Mouse (Mus musculus) hindbrain, postnatal 0 days (tissue): ENCODE results near the gene Tex36. TPM values are rescaled to one million over a fixed set of nuclear protein-coding genes. Genes with fewer than 3 reads are reported as not detected.

Experiments
- ATAC-seq: fragments of 200-750 bp; cut with Nextera tagmentation; 2 replicates; pipeline ENCODE4 v1.8.0; 2017; ENCODE audit warnings: mild to moderate bottlenecking, moderate TSS enrichment, moderate library complexity
- DNase-seq: peaks from one replicate; pipeline ENCODE4 v3.0.0-alpha.2; 2015; ENCODE audit warnings: low spot score
- H3K27ac ChIP-seq: fragments of 300-500 bp; sonication (generic); 2 replicates; pipeline ENCODE4 v1.5.1; 2014; ENCODE audit warnings: mild to moderate bottlenecking
- H3K27me3 ChIP-seq: fragments of 300-500 bp; sonication (generic); 2 replicates; pipeline ENCODE4 v1.6.1; 2014; ENCODE audit warnings: low read length, mixed read lengths; ENCODE audit not compliant: insufficient read depth
- H3K36me3 ChIP-seq: fragments of 300-500 bp; sonication (generic); 2 replicates; pipeline ENCODE4 v1.6.1; 2014; ENCODE audit warnings: low read length, mixed read lengths; ENCODE audit not compliant: insufficient read depth
- H3K4me1 ChIP-seq: fragments of 300-500 bp; sonication (generic); 2 replicates; pipeline ENCODE4 v1.6.1; 2014; ENCODE audit warnings: antibody characterized with exemption, low read length, mixed read lengths; ENCODE audit not compliant: insufficient read depth
- H3K4me2 ChIP-seq: fragments of 300-500 bp; sonication (generic); 2 replicates; pipeline ENCODE4 v1.6.1; 2014; ENCODE audit warnings: low read depth, mild to moderate bottlenecking, low read length, moderate library complexity, mixed read lengths
- H3K4me3 ChIP-seq: fragments of 300-500 bp; sonication (generic); 2 replicates; pipeline ENCODE4 v1.5.1; 2014; ENCODE audit warnings: low read length
- H3K9ac ChIP-seq: fragments of 300-500 bp; sonication (generic); replicated peaks from 2 replicates; pipeline ENCODE4 v1.6.1; 2014; ENCODE audit warnings: mild to moderate bottlenecking, low read length, moderate library complexity, mixed read lengths
- H3K9me3 ChIP-seq: fragments of 300-500 bp; sonication (generic); 2 replicates; pipeline ENCODE4 v1.6.1; 2016; ENCODE audit warnings: low read length, mixed read lengths
- CTCF ChIP-seq: IDR thresholded peaks from 2 replicates; pipeline ENCODE4 v1.5.1; 2016; ENCODE audit warnings: antibody characterized with exemption, control low read depth, low read depth
- WGBS: fragments of 180-500 bp; shearing (Covaris S2); extraction: QIAGEN DNeasy Blood & Tissue Kit; methylation state at CpG from one replicate; pipeline ENCODE4 v1.1.7; 2014; 5-methylcytosine and 5-hydroxymethylcytosine counted together
- polyA plus RNA-seq: library from polyadenylated mRNA; unstranded; fragments of >200 nt; fragmentation: Nextera tagmentation; extraction: Ambion mirVana; gene quantifications from 2 replicates; pipeline ENCODE4 v1.2.1, GENCODE M21; 2015
- total RNA-seq: library from RNA; depleted of rRNA; stranded (reverse); fragments of >200 nt; gene quantifications from 2 replicates; pipeline ENCODE4 v1.2.3, GENCODE M21; 2014

The Tex36 gene
- total and polyA plus RNA-seq, 2 experiments from 2014 or later: not detected

DNA sequence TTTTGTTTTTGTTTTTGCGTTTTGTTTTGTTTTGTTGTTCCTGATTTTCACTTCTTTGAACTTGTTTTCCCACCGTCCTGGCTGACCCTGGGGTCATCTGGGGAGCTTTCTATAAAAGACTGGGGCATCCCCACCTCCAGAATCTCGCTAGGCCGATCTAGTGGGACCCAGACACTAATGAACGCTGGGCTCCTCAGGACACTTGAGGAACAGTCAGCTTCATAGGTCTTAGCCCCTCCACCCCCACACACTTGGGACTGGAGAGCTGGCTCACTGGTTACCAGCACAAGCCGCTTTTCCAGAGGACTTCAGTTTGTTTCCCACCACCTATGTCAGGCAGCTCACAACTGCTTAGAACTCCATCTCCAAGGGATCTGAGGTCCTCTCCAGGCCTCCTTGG, 25.7 kb downstream of the Tex36 start:
- no peak overlapping the region for H3K27ac ChIP-seq
- H3K36me3 ChIP-seq: no peaks in the 10 kb centered on the region
- no peaks in the 10 kb centered on the region for H3K9me3 ChIP-seq
- H3K4me2 ChIP-seq: no peak overlapping the region
- no peak overlapping the region for H3K4me3 ChIP-seq
- no peaks in the 10 kb centered on the region for H3K27me3 ChIP-seq
- no peak for DNase-seq
- H3K9ac ChIP-seq: no peak overlapping the region
- 68% methylated on average over 6 of the region's 6 CpGs for WGBS
- ATAC-seq: no peak
- TF ChIP-seq CTCF: no peak
- H3K4me1 ChIP-seq: no peaks in the 10 kb centered on the region

DNA sequence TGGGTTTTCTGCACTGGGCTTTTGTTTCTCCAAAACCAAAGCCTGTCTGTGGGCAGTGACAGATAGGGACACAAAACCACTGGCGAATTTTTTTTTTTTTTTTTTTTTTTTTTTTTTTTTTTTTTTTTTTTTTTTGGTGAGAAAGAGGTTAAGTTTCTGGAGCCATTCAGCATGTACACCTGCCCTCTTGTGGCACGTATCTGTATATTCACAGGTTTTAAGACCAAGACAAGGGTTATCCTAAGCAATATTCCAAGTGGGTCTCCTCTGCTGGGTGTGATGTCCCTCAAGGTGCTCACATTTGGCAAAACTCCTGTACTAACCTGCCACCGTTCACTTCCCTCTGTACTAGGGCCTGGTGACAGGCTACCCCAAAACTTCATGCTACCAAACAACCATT, 30.0 kb downstream of the Tex36 start:
- Histone ChIP-seq H3K9ac (no peak overlapping the region), H3K27me3 (no peaks in the 10 kb centered on the region), H3K4me2 (no peak overlapping the region), H3K9me3 (no peaks in the 10 kb centered on the region), H3K36me3 (no peaks in the 10 kb centered on the region), H3K27ac (no peak overlapping the region), H3K4me1 (no peaks in the 10 kb centered on the region), H3K4me3 (no peak overlapping the region)
- ATAC-seq (no peak), DNase-seq (peak; percentile 76)
- WGBS: 35% methylated on average over 3 of the region's 3 CpGs
- peak; percentile 58 for TF ChIP-seq CTCF

DNA sequence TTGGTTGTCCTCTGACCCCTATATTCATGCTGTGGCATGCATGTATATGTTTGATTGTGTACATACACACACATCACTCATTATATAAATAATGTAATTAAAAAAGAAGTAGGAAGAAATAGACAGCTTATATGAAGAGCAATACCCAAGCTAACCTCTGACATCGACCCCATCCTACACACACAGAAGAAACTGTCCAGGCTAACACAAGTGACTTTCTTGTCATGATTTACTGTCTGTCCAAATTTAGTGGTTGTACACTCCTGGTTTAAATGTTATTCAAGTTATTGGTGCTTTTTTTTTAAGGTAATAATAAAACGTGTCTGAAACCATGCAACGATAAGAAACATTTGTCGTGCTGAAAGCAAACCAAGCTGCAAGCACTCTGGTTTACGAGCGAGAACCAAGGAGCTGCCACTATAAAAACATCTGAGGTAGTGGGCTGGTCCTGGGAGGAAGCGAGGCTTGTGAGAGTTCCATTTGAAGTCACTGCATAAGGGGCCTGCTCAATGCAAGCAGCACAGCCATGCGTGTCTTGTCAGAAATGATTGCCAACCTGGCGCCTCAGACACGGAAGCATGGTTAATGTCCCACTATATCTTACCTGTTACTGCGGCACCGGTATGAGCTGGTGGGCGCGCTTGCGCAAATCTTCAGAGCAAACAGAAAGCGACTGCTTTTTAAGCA, 32.6 kb downstream of the Tex36 start:
- no peak for DNase-seq
- no peak overlapping the region for H3K4me2 ChIP-seq
- H3K27me3 ChIP-seq: no peaks in the 10 kb centered on the region
- WGBS: 87% methylated on average over 16 of the region's 16 CpGs
- H3K4me3 ChIP-seq: no peak overlapping the region
- no peaks in the 10 kb centered on the region for H3K4me1 ChIP-seq
- TF ChIP-seq CTCF: no peak
- H3K36me3 ChIP-seq: no peaks in the 10 kb centered on the region
- no peak for ATAC-seq
- H3K27ac ChIP-seq: no peak overlapping the region
- no peaks in the 10 kb centered on the region for H3K9me3 ChIP-seq
- H3K9ac ChIP-seq: no peak overlapping the region

DNA sequence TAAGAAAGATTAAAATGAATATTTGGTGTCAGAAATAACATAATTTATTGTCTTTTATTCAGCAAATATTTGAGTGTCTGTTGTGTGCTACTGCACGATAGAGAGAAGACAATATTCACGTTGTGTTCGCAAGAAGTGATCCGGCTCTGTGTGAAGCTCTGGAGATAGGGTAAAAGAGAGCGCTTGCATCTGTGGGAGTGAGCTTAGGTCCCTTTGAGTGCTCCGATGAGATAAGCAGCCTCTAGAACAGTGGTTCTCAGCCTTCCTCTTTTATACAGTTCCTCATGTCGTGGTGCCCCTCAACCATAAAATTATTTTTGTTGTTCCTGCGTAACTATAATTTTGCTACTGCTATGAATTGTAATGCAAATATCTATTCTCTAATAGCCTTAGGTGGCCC, 37.4 kb downstream of the Tex36 start:
- Histone ChIP-seq H3K27me3 (no peaks in the 10 kb centered on the region), H3K4me2 (no peak overlapping the region), H3K4me3 (no peak overlapping the region), H3K9me3 (no peaks in the 10 kb centered on the region), H3K27ac (no peak overlapping the region), H3K4me1 (no peaks in the 10 kb centered on the region), H3K9ac (no peak overlapping the region), H3K36me3 (no peaks in the 10 kb centered on the region)
- DNase-seq (no peak), ATAC-seq (no peak)
- no peak for TF ChIP-seq CTCF
- WGBS: 87% methylated on average over 8 of the region's 8 CpGs

DNA sequence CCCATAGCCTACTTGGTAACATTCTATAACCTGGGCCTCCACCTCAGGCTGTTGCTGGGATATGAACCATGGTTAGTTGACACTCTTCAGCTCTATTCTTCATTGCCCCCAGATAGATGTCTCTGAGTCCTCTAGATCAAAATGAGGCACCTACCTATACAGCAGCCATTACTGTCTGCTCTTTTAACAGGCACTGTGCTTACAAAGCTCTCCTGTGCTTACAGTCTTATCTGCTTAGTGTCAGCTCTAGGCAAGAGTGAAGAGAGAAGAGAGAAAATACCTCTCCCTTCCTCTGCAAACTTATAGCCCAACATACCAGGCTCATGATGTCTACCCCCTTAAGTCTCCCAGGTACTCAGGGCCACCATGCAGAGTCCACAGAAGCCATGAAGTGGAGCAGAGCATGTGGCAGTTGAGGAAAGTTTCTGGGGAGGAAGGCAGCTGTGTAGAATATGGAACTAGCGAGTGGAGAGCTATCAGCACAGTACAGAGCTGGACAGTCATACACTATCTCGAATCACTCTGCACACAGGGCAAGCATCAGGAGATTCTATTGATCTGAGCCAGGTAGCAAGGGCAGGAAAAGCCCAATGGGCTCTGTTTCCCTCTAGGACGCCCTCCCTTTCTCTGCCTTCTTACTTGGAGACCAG, 38.7 kb downstream of the Tex36 start:
- Histone ChIP-seq H3K9me3 (no peaks in the 10 kb centered on the region), H3K27me3 (no peaks in the 10 kb centered on the region), H3K4me2 (no peak overlapping the region), H3K27ac (no peak overlapping the region), H3K4me3 (no peak overlapping the region), H3K4me1 (no peaks in the 10 kb centered on the region), H3K9ac (no peak overlapping the region), H3K36me3 (no peaks in the 10 kb centered on the region)
- TF ChIP-seq CTCF: no peak
- DNase-seq: no peak
- ATAC-seq: no peak
- 95% methylated on average over 3 of the region's 3 CpGs for WGBS

DNA sequence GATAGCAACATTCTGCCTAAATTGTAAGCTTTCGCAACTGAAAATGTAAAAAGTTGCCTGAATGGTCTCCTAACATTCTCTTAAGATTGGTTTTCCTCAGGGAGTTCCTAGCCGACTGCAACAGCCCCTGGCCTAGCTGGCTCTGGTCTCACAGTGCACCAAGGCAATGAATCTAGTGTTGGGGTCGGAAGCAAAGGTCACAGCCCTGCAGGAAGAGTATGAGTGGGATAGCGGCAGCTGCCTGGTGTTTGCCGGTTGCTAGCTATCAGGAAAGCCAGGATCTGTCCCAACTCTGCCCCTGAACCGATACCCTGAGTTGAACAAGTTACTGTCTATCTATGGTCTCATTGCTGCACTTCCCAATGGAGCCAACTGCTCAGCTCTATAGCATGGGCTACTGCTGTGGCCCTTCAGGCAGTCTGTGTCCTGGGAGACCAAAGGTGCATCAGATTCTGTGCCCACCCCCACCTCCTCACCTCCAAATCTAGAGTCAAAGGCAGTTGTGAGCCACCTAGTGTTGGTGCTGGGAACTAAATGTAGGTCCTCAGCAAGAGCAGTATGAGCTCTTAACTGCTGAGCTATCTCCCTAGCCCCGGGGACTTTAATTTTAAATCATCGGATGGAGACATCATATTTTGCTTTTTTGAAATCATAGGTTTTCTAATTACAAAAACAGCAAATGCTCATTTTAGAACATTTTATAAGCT, 46.0 kb downstream of the Tex36 start:
- ATAC-seq: no peak
- Histone ChIP-seq H3K4me2 (no peak overlapping the region), H3K36me3 (no peaks in the 10 kb centered on the region), H3K9me3 (no peaks in the 10 kb centered on the region), H3K27me3 (no peaks in the 10 kb centered on the region), H3K4me1 (no peaks in the 10 kb centered on the region), H3K27ac (no peak overlapping the region), H3K4me3 (no peak overlapping the region), H3K9ac (no peak overlapping the region)
- TF ChIP-seq CTCF: peak; percentile 65
- 73% methylated on average over 8 of the region's 8 CpGs for WGBS
- peak; percentile 50 for DNase-seq
